Mouse (Mus musculus) G1E (cell line): Measurements from ENCODE around the gene Gm648.

Source experiments
- CTCF ChIP-seq: IDR thresholded peaks from 2 replicates; pipeline ENCODE4 v1.5.1; 2012; ENCODE audit warnings: low read depth, low read length, inconsistent platforms, mixed read lengths
- GATA1 ChIP-seq: IDR thresholded peaks from 2 replicates; pipeline ENCODE4 v1.6.1; 2012; ENCODE audit warnings: borderline replicate concordance, low read length, inconsistent platforms, mixed read lengths
- TAL1 ChIP-seq: conservative IDR thresholded peaks from 2 replicates; pipeline ENCODE4 v1.6.1; 2012; ENCODE audit warnings: low read depth, low read length, inconsistent platforms, mixed read lengths

DNA sequence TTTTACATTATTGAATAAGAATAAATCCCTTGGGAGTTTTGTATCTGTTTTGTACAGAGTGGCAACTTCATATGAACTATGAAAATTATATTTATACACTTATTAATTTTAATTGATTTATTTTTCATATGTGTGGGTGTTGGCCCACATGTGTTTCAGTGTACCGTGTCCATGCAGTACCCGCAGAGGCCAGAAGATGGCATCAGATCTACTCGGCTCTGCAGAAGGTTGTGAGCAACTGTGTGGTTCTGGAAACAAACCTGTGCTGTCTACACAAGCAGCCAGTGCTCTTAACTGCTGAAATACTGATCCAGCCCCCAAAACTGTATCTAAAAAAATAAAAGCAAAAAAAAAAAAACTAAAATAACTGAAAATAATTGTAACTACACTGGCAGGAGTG is 18.1 kb downstream of the Gm648 start:
- no peak for TF ChIP-seq GATA1
- peak; percentile 13; the same call in 1 of the 2 replicates for TF ChIP-seq CTCF
- no peak for TF ChIP-seq TAL1
